Mouse (Mus musculus) liver, embryonic 16.5 days (tissue): ENCODE measurements around the gene Obp2a. TPM values are rescaled to one million over a fixed set of nuclear protein-coding genes. Genes with fewer than 3 reads are reported as not detected.

Experiments used
- ATAC-seq: fragments of 200-750 bp; cut with Nextera tagmentation; 2 replicates; pipeline ENCODE4 v1.8.0; 2017; ENCODE audit warnings: low read depth, mild to moderate bottlenecking, moderate number of reproducible peaks, moderate library complexity
- H3K27ac ChIP-seq: fragments of 300-500 bp; sonication (generic); 2 replicates; pipeline ENCODE4 v1.5.1; 2014; ENCODE audit warnings: mild to moderate bottlenecking, low read length
- H3K27me3 ChIP-seq: fragments of 300-500 bp; sonication (generic); 2 replicates; pipeline ENCODE4 v1.6.1; 2014; ENCODE audit warnings: low read depth, low read length, mixed read lengths; ENCODE audit not compliant: control insufficient read depth, insufficient read depth
- H3K36me3 ChIP-seq: fragments of 300-500 bp; sonication (generic); 2 replicates; pipeline ENCODE4 v1.6.1; 2014; ENCODE audit warnings: mild to moderate bottlenecking; ENCODE audit not compliant: control insufficient read depth, insufficient read depth
- H3K4me1 ChIP-seq: fragments of 300-500 bp; sonication (generic); 2 replicates; pipeline ENCODE4 v1.6.1; 2014; ENCODE audit warnings: low read depth, low read length, mixed read lengths; ENCODE audit not compliant: control insufficient read depth
- H3K4me2 ChIP-seq: fragments of 300-500 bp; sonication (generic); 2 replicates; pipeline ENCODE4 v1.6.1; 2014; ENCODE audit warnings: low read depth, low read length, mixed read lengths
- H3K4me3 ChIP-seq: fragments of 300-500 bp; sonication (generic); 2 replicates; pipeline ENCODE4 v1.5.1; 2014; ENCODE audit warnings: low read depth, mild to moderate bottlenecking, low read length
- H3K9ac ChIP-seq: fragments of 300-500 bp; sonication (generic); 2 replicates; pipeline ENCODE4 v1.6.1; 2014; ENCODE audit warnings: low read depth, low read length
- H3K9me3 ChIP-seq: fragments of 300-500 bp; sonication (generic); replicated peaks from 2 replicates; pipeline ENCODE4 v1.6.1; 2016; ENCODE audit warnings: low read length; ENCODE audit not compliant: control insufficient read depth
- WGBS: fragments of 180-500 bp; shearing (Covaris S2); extraction: QIAGEN DNeasy Blood & Tissue Kit; methylation state at CpG from one replicate; pipeline ENCODE4 v1.1.7; 2014; ENCODE audit not compliant: insufficient replicate concordance; 5-methylcytosine and 5-hydroxymethylcytosine counted together
- polyA plus RNA-seq: library from polyadenylated mRNA; unstranded; fragments of >200 nt; fragmentation: Nextera tagmentation; extraction: Ambion mirVana; gene quantifications from 2 replicates; pipeline ENCODE4 v1.2.1, GENCODE M21; 2015

Gene Obp2a
- polyA plus RNA-seq, 1 experiment from 2014 or later, result not detected

DNA sequence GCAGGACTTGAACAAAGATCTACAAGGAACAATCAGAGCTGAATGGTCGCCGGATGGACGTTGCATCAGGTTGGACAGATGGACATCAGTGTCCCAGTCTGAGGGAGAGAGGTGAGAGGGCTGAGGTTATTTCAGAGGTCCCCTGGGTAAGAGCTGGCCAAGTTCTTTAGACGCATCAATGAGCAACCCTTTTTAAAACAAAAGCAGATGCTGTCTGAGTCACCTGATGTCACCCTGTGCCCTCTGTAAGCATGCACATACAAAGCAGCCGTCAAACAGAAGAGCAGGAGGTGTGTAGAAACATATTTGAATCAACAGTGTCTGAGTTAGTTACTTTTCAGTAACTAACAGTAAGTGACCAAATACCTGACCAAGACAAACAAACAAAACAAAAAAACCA lies 35.7 kb upstream of the Obp2a start:
- no peaks in the 10 kb centered on the region for H3K27me3 ChIP-seq
- ATAC-seq, result no peak
- H3K9ac ChIP-seq, result no peak overlapping the region
- H3K4me1 ChIP-seq, result no peaks in the 10 kb centered on the region
- 69% methylated on average over 5 of the region's 5 CpGs for WGBS
- no peak overlapping the region for H3K4me2 ChIP-seq
- no peak overlapping the region for H3K4me3 ChIP-seq
- no peak overlapping the region for H3K27ac ChIP-seq
- H3K9me3 ChIP-seq, result no peaks in the 10 kb centered on the region
- no peaks in the 10 kb centered on the region for H3K36me3 ChIP-seq

DNA sequence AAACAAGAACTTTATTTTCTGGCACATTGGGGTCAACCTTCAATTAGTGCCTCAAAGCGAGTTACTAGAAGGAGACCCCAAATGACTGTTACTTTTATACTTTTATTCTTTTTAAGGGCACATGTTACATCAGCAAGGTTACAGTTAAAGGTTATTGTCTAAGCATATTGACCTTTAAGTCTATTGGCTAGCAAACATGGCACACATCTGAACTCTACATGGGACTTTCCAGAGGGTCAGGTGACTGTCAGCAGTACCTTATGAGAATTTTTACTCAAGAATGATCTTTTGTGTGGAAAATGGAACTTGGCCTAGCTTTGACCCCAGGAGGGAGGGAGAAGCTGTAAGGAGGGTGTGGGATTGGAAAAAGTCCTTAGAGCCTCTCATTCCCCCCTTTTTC lies 33.3 kb upstream of the Obp2a start:
- H3K36me3 ChIP-seq, result no peaks in the 10 kb centered on the region
- ATAC-seq, result no peak
- no peaks in the 10 kb centered on the region for H3K9me3 ChIP-seq
- WGBS, result 33% methylated on average over 1 of the region's 1 CpGs
- H3K4me2 ChIP-seq, result no peak overlapping the region
- no peak overlapping the region for H3K9ac ChIP-seq
- H3K27ac ChIP-seq, result no peak overlapping the region
- H3K4me1 ChIP-seq, result no peaks in the 10 kb centered on the region
- H3K4me3 ChIP-seq, result no peak overlapping the region
- H3K27me3 ChIP-seq, result no peaks in the 10 kb centered on the region

- no peaks in the 10 kb centered on the region for H3K9me3 ChIP-seq
- no peak for ATAC-seq
- 57% methylated on average over 3 of the region's 3 CpGs for WGBS
Observed at GRCm38 (mm10) chr2:25676486-25676885, 23.4 kb upstream of the Obp2a start, which contains the start of gene Lcn6. Gene Lcn6, plus strand, starts transcription at chr2:25676786.

DNA sequence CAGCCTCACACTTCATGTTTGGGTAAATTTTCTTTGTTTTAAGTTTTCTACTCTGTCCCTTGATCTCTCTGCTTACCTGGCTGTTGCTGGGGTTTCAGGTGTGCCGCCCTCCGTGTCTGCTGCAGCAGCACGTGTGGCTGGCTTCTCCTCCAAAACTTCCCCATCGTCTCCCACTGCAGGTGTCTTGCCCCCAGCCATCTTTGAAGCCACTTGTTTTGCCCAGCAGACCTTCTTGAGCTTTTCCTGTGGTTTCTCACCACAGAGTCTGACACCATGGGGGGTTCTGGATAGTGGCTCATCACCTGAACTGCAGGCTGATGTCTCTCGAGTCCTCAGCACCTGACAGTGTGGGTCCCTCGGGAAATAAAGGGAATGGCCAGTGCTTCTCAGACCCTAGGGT lies 20.3 kb upstream of the Obp2a start:
- WGBS, result 60% methylated on average over 6 of the region's 6 CpGs
- H3K4me1 ChIP-seq, result no peaks in the 10 kb centered on the region
- H3K9me3 ChIP-seq, result no peaks in the 10 kb centered on the region
- H3K4me3 ChIP-seq, result no peak overlapping the region
- no peak for ATAC-seq
- no peak overlapping the region for H3K4me2 ChIP-seq
- H3K36me3 ChIP-seq, result no peaks in the 10 kb centered on the region
- no peak overlapping the region for H3K27ac ChIP-seq
- H3K27me3 ChIP-seq, result no peaks in the 10 kb centered on the region
- no peak overlapping the region for H3K9ac ChIP-seq

More at GRCm38 (mm10) chr2:25676486-25676885, 23.4 kb upstream of the Obp2a start, which contains the start of gene Lcn6:
- Histone ChIP-seq H3K4me2 (no peak within 1 kb of the TSS), H3K4me3 (no peak within 1 kb of the TSS), H3K27me3 (no peaks in the 10 kb centered on the region), H3K27ac (no peak within 1 kb of the TSS), H3K4me1 (no peaks in the 10 kb centered on the region), H3K9ac (no peak within 1 kb of the TSS), H3K36me3 (no peaks in the 10 kb centered on the region)

DNA sequence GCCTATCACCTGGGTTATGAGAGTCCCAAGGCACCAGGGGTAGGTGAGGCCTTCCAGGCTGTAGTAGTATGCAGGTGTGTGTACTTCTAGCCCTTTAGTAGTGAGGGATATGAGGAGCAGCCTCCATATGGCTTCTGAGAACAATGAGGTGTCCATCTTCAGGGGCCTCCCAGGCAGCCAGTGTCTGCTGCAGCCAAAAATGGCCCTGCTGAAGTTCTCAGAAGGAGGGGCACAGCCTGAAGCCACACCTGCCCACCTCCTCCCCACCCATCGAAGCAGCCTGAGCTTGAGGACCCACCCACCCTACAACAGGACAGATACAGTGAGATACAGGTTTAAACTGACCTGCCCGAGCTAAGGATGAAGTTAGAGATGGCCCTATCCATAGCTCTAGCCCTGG lies 17.4 kb upstream of the Obp2a start, which contains the start of gene Lcn10:
Gene Lcn10, plus strand, starts transcription at position 301 of the 400 bp plus-strand sequence.
- H3K9ac ChIP-seq, result no peak within 1 kb of the TSS
- H3K27ac ChIP-seq, result no peak within 1 kb of the TSS
- no peaks in the 10 kb centered on the region for H3K36me3 ChIP-seq
- H3K4me3 ChIP-seq, result no peak within 1 kb of the TSS
- H3K9me3 ChIP-seq, result no peaks in the 10 kb centered on the region
- H3K4me2 ChIP-seq, result no peak within 1 kb of the TSS
- 43% methylated on average over 2 of the region's 2 CpGs for WGBS
- ATAC-seq, result no peak
- no peaks in the 10 kb centered on the region for H3K27me3 ChIP-seq
- no peaks in the 10 kb centered on the region for H3K4me1 ChIP-seq

DNA sequence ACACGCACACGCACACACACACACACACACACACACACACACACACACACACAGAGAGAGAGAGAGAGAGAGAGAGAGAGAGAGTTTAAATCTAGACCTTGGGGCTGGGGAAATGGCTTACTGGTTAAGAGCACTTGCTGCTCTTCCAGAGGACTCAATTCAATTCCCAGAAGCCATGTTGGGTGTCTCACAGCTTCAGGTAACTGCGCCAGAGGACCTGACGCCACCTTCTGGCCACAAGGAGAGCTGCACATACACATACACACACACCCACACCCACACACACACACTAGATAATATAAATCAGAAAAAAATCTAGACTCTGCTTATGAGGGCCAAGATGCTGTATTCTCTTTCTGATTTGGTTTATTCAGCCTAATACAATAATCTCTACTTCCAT lies 12.9 kb upstream of the Obp2a start:
- H3K9ac ChIP-seq, result no peak overlapping the region
- H3K27ac ChIP-seq, result no peak overlapping the region
- no peaks in the 10 kb centered on the region for H3K4me1 ChIP-seq
- H3K27me3 ChIP-seq, result no peaks in the 10 kb centered on the region
- no peak for ATAC-seq
- no peaks in the 10 kb centered on the region for H3K36me3 ChIP-seq
- H3K9me3 ChIP-seq, result no peaks in the 10 kb centered on the region
- no peak overlapping the region for H3K4me3 ChIP-seq
- H3K4me2 ChIP-seq, result no peak overlapping the region
- WGBS, result 47% methylated on average over 3 of the region's 4 CpGs

DNA sequence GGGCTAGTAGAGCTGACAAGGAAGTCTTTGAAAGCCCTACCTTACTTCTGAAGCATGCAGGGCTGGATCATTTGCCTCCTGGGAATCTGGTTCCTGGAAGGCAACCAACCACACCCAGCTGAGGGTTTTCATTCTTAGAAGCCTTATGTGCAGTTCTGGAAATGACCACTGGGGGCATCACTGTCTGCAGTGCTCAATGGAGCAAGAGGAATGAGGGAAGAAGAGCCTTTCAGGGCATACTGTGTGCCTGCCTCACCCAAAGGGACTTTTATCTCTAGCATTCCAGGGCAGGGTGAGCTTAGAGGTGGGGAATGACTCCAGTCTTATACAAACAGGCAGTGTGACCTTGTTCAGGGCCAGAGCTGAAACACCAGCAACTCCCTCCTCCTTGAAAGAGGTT lies 5.2 kb upstream of the Obp2a start:
- no peaks in the 10 kb centered on the region for H3K36me3 ChIP-seq
- no peaks in the 10 kb centered on the region for H3K9me3 ChIP-seq
- no peak overlapping the region for H3K9ac ChIP-seq
- H3K4me3 ChIP-seq, result no peak overlapping the region
- ATAC-seq, result no peak
- H3K4me2 ChIP-seq, result no peak overlapping the region
- no peak overlapping the region for H3K27ac ChIP-seq
- no peaks in the 10 kb centered on the region for H3K4me1 ChIP-seq
- no peaks in the 10 kb centered on the region for H3K27me3 ChIP-seq

DNA sequence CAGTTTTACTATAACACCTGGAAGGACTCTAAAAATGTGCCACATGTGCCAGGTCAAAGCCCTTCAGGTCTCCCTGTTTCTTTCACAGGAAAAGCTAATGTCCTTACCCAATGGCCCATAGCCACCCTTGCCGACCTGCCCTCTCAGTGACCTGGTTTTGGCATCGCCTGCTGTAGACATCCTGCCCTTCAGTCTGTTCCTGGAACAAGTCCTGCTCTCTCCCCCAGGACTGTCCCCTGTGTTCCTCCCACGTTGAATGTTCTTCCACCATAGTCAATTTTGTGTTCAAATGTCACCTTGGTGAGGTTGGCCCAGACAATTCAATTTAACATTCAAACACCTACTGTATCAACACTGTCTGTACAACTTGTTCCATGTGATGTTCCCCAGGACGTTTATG lies 2.9 kb upstream of the Obp2a start:
- Histone ChIP-seq H3K4me3 (no peak overlapping the region), H3K36me3 (no peaks in the 10 kb centered on the region), H3K27me3 (no peaks in the 10 kb centered on the region), H3K27ac (no peak overlapping the region), H3K9ac (no peak overlapping the region), H3K4me2 (no peak overlapping the region), H3K4me1 (no peaks in the 10 kb centered on the region), H3K9me3 (no peaks in the 10 kb centered on the region)
- WGBS, result 45% methylated on average over 4 of the region's 4 CpGs
- ATAC-seq, result no peak

DNA sequence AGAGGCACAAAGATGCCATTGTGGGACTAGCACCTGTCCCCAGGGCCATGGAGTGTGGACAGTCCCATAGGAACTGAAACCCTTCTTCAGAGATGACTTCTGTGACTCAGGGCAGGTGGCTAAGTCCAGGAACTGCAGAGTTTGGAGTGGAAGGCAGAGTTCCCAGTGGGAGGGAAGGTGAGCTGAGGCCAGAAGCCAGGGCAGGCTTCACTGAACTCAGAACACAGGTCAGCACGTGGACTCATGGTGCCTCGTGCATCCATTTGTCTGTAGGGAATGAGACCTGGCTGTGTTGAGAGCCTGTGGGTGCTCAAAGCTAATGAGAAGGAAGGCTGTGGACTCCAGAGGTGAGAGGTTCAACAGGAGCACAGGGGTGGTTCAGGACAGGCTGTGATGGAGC lies 1.1 kb upstream of the Obp2a start:
- no peaks in the 10 kb centered on the region for H3K27me3 ChIP-seq
- 61% methylated on average over 2 of the region's 2 CpGs for WGBS

DNA sequence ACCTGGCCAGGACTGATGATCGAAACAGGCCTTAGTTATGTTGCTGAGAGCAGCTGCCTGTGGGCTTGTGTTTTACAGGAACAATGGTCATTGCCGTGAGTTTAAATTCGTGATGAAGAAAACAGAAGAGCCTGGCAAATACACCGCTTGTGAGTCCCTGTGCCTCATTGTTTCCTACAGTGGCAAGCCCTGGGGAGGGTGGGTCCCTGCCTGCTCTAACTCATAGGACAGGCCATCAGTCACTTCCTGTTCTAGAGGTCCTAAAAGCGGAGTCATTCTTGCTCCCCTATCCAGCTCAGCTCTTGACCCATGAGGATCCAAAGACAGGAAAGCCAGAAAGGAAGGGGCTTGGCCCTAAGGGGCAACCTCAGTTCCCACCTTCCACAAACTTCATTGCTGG lies 1.2 kb downstream of the Obp2a start:
- Histone ChIP-seq H3K27me3 (no peaks in the 10 kb centered on the region), H3K9me3 (no peaks in the 10 kb centered on the region), H3K4me2 (no peak overlapping the region), H3K4me1 (no peaks in the 10 kb centered on the region), H3K9ac (no peak overlapping the region), H3K4me3 (no peak overlapping the region), H3K27ac (no peak overlapping the region), H3K36me3 (no peaks in the 10 kb centered on the region)
- WGBS, result 39% methylated on average over 5 of the region's 5 CpGs
- no peak for ATAC-seq

More for the DNA sequence above, 1.1 kb upstream of the Obp2a start:
- H3K9me3 ChIP-seq, result no peaks in the 10 kb centered on the region
- H3K36me3 ChIP-seq, result no peaks in the 10 kb centered on the region
- no peaks in the 10 kb centered on the region for H3K4me1 ChIP-seq
- H3K4me3 ChIP-seq, result no peak overlapping the region
- no peak overlapping the region for H3K4me2 ChIP-seq
- H3K27ac ChIP-seq, result no peak overlapping the region
- ATAC-seq, result no peak
- H3K9ac ChIP-seq, result no peak overlapping the region
